Mouse (Mus musculus): ENCODE measurements at regions not wholly inside any gene's neighbourhood (a gene's known extent, or its start where the extent isn't known, plus 50 kb on each side); places are given as distances from the start of the nearest gene placed in this dataset.
"Not testable (repeated sequence)": the region's sequence is repeated elsewhere in the genome, so short reads cannot be mapped to it uniquely, and the experiment has no call there.

DNA sequence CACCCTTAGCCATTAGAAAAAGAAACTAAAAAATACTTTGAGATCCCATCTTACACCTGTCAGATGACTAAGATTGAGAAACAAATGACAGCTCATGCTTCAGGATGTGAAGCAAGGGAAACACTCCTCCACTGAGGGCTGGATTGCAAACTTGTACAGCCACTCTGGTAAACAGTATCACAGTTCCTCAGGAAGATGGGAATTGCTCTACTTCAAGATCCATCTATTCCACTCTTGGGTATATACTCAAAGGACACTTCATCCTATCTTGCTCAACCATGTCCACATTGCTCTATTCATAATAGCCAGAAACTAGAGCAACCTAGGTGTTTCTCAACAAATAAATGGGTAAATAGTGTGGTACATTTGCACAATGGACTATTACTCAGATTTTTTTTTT, 241.2 kb downstream of the Snx19 start:
- no peak for DNase-seq (ENCODE audit: low spot score)

- no peak for DNase-seq (ENCODE audit: low spot score)
These were observed 235.5 kb downstream of the Snx19 start for GRCm38 (mm10) chr9:30662456-30662855.

DNA sequence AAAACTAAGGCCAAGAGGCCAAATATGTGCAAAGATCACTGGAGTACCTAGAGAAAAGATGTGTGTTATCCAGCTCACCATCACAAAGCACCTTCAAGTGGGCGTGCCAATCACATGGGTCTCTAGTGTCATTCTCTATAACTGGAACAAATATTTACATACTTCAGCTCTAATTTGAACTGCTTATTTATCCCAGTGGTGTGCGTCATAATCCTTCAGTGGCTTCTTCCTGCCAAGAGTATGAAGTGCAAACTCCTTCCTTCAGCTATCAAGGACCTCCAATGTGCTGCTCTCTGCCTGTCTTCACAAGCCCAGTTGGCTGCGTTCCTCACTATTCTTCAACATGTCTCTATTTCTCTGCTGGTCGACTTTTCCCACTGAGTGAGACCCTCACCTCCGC, 227.1 kb downstream of the Snx19 start:
- no peak for DNase-seq (ENCODE audit: low spot score)

DNA sequence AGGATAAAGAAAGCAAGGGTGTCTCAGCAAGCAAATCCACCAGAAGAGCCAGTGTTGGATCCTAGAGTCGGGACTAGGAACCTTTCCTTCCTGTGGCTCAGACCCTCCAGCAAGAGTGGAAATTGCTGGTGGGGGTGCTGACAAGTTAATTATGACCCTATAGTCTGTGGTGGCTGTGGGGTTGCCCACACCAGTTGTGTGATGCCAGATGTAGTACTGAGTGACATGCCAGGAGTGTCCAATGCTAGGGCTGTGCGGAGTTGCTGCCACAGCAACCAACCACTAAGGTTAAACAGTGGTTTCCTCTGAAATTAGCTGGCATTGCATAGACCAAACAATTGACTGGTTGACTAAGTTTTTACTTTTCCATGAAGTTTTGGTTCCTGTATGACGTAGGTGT, 226.3 kb downstream of the Snx19 start:
- DNase-seq (ENCODE audit: low spot score) = no peak

- DNase-seq (ENCODE audit: low spot score) = no peak
These were observed 222.6 kb downstream of the Snx19 start for GRCm38 (mm10) chr9:30649392-30650054.

DNA sequence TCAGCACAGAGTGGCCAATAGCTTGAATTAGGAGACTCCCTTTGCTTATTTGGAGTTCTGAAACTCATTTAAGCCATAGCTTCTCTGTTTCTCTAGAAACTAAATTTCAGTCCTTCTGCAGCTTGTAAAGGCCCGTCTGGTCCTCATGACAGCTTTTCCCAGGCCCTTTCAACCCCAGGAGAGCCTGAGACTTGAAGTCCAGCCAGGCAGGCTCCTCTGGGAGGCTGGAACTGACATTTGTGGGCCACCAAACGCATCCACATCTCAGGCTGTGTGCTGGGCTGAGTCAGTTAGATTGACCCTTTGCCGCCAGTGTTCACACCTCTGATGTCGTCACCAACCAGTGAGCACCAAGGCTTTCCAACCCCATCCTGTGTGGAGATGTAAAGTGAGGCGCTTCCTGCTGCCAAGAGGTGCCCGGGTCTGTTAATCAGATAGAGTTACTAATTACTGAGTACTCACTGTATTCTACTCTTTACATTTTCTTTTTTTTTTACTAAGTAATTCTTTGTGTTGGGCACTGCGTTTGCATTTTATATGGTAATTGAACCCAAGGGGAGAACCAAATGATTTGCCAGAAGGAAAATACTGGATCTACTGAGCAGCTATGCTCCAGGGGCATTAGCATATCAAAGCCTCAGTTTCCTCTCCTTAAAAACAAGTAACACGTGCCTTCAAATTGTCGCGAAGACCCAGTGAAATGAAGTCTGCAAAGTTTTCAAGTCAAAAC, 207.0 kb downstream of the Snx19 start:
- no peak for DNase-seq (ENCODE audit: low spot score)

GRCm38 (mm10) chr9:30632164-30633146, 205.5 kb downstream of the Snx19 start:
- DNase-seq (ENCODE audit: low spot score) = no peak

DNA sequence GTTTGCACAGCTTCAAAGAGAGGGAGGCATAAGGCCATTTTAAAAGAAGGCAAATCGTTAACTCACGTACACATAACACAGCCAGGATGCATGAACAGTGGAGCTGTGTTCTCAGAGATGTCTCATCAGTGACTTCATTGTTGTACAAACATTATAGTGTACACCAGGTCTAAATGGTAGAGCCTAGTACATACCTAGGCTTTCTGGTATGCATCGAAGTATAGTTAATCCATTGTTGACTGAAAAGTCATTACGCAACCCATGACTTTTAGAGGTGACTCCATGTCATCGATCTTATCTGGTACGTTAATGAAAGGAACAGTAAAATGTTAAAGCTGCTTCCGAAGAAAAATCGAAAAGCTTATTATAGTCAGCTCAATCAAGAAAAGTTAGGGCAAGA, 198.7 kb downstream of the Snx19 start:
- no peak for DNase-seq (ENCODE audit: low spot score)

- no peak for DNase-seq (ENCODE audit: low spot score)
These were observed 198.2 kb downstream of the Snx19 start for GRCm38 (mm10) chr9:30625090-30625489.

DNA sequence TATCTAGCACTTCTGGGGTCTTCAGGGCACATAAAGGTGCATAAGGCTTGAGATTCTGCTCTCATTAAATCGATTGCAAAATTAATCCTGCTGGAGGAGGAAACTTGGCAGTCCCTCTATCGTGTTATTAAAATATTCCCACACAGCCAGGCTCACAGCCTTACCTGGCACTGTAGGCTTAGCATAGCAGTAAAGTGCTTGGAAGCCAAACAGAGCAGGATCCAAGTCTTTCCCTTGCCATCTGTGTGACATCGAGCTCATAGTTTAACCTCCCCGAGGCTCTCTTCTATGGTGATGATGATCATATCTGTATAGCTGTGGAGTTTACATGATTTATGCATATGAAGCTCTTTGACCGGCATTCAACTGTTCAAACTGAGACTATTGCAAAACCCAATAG, 197.6 kb downstream of the Snx19 start:
- DNase-seq (ENCODE audit: low spot score) = no peak

DNA sequence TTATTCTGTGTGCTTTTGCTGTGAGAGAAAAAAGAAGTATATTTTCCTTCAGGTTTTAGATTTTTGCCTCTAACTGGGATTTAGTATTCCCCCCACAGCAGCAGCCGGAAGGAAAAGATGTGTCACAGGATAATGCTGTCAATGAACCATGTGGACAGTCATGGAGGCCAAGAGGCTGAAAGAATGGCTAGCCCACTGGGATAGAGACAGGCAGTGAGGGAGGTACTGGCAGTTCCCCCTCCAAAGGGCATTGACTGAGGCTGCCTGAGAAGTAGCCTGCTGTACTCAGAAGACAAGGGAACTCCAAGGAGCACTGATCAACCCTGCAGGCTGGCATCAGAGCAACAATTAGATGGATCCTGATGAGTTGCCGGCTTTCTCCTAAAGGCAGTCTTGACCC, 192.4 kb downstream of the Snx19 start:
- DNase-seq (ENCODE audit: low spot score) = no peak

GRCm38 (mm10) chr9:30618181-30618580, 191.3 kb downstream of the Snx19 start:
- DNase-seq (ENCODE audit: low spot score) = no peak

GRCm38 (mm10) chr9:30613715-30614114, 186.8 kb downstream of the Snx19 start:
- no peak for DNase-seq (ENCODE audit: low spot score)

GRCm38 (mm10) chr9:30613003-30613552, 186.2 kb downstream of the Snx19 start:
- DNase-seq (ENCODE audit: low spot score) = no peak

DNA sequence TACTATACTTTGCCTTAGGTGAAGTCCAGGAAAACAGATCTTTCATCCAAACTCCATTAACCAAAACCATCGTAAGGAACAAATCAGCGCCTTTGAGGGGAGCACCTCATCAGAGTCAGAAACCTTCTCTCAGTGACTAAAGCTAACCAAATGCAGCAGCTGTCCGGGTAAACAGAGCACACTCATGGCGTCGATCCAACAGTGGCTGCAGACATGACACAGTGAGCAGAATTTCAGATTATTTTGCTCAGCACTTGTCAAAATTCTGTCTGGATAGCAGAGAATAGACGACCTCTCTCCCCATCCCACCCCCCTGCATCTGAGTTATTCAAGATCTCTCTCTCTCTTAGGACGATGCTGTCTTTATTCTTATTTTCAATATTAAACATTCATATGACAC, 183.4 kb downstream of the Snx19 start:
- no peak for DNase-seq (ENCODE audit: low spot score)

DNA sequence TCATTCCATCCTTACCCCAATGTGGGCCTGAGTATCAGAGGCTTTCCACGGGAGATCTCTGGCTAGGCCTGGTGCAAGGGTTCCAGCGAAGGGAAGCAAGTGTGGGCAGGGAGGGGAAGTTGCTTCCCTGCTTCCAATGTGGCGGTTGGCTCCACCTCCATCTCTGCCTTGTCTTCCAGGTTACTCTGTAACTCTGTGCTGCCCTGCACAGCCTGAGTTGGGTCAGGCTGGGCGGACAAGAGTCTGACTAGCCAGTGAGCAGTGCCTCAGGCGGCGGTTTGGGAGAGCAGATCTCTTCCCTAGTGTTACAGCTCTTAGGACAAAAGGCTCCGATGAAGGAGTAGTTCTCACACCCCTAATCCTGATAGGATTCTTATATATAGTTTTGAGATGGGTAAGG, 172.8 kb downstream of the Snx19 start:
- DNase-seq (ENCODE audit: low spot score) = no peak

DNA sequence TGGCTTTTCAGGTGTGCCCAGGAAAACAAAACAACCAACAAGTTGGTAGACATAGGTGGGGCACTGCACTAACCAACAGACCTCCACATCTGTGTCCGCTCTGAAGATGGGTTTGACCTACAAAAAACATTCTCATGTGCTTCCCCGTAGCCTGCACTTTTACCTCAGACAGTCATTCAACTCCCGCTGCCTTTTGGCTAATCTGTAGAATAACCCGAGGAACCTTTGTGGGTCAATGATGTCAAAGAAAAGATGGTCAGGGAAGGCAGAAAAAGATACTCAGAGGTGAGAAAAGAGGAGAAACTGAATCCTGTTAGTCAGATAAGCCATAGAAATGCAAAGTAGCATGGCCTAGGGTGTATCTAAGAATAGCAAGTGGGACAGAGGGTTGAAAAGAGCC, 170.8 kb downstream of the Snx19 start:
- no peak for DNase-seq (ENCODE audit: low spot score)

- DNase-seq (ENCODE audit: low spot score) = not testable (repeated sequence)
These were observed 170.2 kb downstream of the Snx19 start for GRCm38 (mm10) chr9:30597092-30597491.

DNA sequence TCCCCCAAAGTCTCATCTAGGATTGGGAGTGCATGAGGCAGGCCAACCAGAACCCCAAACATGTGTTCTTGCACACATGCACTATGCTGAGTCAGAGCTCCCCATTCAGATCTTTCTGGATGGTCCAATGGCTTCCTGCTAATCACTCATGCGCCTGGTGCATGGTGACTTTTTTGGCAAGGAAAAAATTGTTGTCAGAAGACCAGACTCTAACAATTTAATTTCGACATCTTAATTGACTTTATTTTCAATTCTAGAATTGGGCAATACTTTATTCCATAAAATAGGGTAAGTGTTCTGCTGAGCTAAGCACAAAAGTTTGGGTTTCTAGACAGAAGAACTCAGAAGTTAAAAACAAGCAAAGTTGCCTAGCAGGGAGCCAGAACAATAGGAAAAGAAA, 165.7 kb downstream of the Snx19 start:
- no peak for DNase-seq (ENCODE audit: low spot score)

DNA sequence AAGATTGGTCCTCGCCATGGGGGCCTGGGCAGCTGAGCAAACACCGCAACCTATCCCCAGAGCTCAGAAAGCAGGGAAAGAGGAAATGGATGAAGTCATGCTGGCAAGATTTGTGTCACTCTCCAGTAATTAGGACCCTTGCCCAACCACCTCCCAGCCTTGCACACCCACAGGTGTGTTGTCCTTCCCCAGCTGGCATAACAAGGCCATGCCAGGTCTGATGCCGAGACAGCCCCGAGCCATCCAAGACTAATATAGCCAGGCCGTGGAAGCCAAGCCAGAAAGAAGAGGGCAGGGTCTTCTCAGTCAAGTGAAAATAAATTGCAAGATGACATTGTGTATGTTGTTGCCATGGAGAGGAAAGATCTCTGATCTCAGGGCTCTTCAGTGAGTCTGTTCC, 164.3 kb downstream of the Snx19 start:
- DNase-seq (ENCODE audit: low spot score) = no peak

GRCm38 (mm10) chr9:30590661-30591179, 163.8 kb downstream of the Snx19 start:
- DNase-seq (ENCODE audit: low spot score) = no peak

GRCm38 (mm10) chr9:30581271-30581821, 154.4 kb downstream of the Snx19 start:
- DNase-seq (ENCODE audit: low spot score) = no peak
